Mouse (Mus musculus) cerebellum, postnatal 25 days (tissue): ENCODE results near the gene Adarb2.

Experiments
- DNase-seq, 2 experiments: peaks; one replicate each; pipeline ENCODE4 v3.0.0; 2021; ENCODE audit warnings: mixed read lengths in 2 of 2

The Adarb2 gene

DNA sequence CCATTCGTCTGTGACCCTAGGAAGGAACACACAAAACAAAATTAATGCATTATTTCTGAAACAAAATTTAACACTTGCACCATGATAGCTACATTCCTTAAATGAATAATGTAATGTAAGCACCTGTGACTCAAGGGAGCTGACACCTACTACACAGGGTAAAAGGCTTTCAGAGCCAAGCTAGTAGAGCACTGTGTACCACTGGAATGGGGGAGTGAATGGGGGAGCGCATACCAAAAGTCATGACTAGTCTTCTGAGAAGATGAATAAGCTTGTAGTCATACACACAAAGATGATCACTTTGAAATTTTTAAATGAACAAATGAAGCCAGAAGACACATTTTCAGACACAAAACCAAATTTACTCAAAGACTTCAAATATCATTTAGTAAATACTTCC is 603.3 kb downstream of the Adarb2 start:
- no peak for DNase-seq
